In the genomic region with DNA sequence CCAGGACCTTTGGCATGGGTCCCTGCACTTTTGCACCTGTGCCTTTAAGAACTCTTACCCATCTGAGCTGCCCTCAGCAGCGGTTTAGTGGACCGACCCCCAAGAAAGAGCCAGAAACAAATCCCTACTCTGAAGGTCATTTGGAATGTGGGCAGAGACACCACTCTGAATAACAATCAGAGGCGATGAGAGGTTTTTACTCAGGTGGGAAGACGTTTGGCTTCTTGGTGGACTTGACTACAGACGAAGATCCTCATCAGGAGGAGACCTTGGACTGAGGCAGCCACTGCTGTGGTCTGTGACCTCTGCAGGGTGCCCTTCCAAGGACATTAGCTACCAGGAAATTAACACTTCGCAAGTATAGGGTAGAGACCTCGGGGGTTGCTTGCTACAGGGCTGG, we compare ENCODE assay signal across 15 mouse cellular contexts.
DNase-seq lines count a peak whose midpoint lies in the region; ATAC-seq and TF ChIP-seq lines count a peak whose summit lies in the region.
"Had no signal": no experiment of that assay in that cellular context is flagged by ENCODE, and none has a peak within 500 bp of the region (broad histone marks: within the 10 kb centered on the region; RNA-seq: fewer than 3 reads in every experiment).

No protein-coding gene starts in this region.

- intact Hi-C loops in left cerebral cortex, postnatal 10 days (cut with DNase I) = no loop called here

- no peak for TF ChIP-seq POLR2A in lung, adult 2 months (IDR thresholded peaks at IDR 0.05; ENCODE audit: borderline replicate concordance, extremely low read depth, low read depth, low read length)

- no peak for ATAC-seq in heart, embryonic 14.5 days (ENCODE audit: insufficient number of reproducible peaks, insufficient read depth, low FRiP score, low read depth)
- ATAC-seq in lung, embryonic 16.5 days (ENCODE audit: low read depth) = no peak
- ATAC-seq in CD4-positive, CD25-positive, alpha-beta regulatory T cell, adult 4 months = peak; percentile 3
- ATAC-seq: forebrain, postnatal 0 days; lung, postnatal 0 days had no signal

- no peaks in the 10 kb centered on the region for H3K9me3 ChIP-seq in heart, embryonic 14.5 days (ENCODE audit: control insufficient read depth, low read length)
- no peaks in the 10 kb centered on the region for H3K9me3 ChIP-seq in lung, embryonic 16.5 days (ENCODE audit: control insufficient read depth, low read length)
- no peaks in the 10 kb centered on the region for H3K9me3 ChIP-seq in ES-E14 (ENCODE audit: control insufficient read depth, insufficient read depth, low read depth, low read length)

- peak overlapping the region; percentile 30 to 90 for H3K27ac ChIP-seq in heart, embryonic 14.5 days (replicated peaks in 1 of 2; ENCODE audit: control insufficient read depth in 1 of 2, insufficient read depth in 1 of 2, low read depth in 2 of 2, low read length in 2 of 2)
- no peak overlapping the region for H3K27ac ChIP-seq in lung, embryonic 16.5 days (ENCODE audit: low read length)
- H3K27ac ChIP-seq in ES-E14 (ENCODE audit: insufficient read depth, low read depth, low read length, poor library complexity, severe bottlenecking) = no peak overlapping the region

- no peak for TF ChIP-seq CTCF in lung, adult 2 months (IDR thresholded peaks at IDR 0.05; ENCODE audit: insufficient read depth, low read length)

- no peaks in the 10 kb centered on the region for H3K36me3 ChIP-seq in heart, embryonic 14.5 days (ENCODE audit: control insufficient read depth, insufficient read depth, low read length)
- H3K36me3 ChIP-seq in lung, embryonic 16.5 days (ENCODE audit: control insufficient read depth, insufficient read depth, low read length) = no peaks in the 10 kb centered on the region
- no peaks in the 10 kb centered on the region for H3K36me3 ChIP-seq in ES-E14 (ENCODE audit: control insufficient read depth, insufficient read depth, low read length, poor library complexity, severe bottlenecking)

- peaks cover 37 to 52% of the 10 kb centered on the region in 2 experiments for H3K4me1 ChIP-seq in heart, embryonic 14.5 days (ENCODE audit: control insufficient read depth in 2 of 2, insufficient read depth in 2 of 2, low read length in 2 of 2)
- peaks cover 30% of the 10 kb centered on the region for H3K4me1 ChIP-seq in lung, embryonic 16.5 days (replicated peaks; ENCODE audit: control insufficient read depth, insufficient read depth, low read length)
- H3K4me1 ChIP-seq in lung, adult 2 months (ENCODE audit: control insufficient read depth, insufficient read depth, low read length) = peaks cover 11% of the 10 kb centered on the region
- peaks cover 5 to 12% of the 10 kb centered on the region in 2 experiments; a peak in 3 of 4 replicates for H3K4me1 ChIP-seq in ES-E14 (ENCODE audit: control insufficient read depth in 2 of 2, insufficient read depth in 2 of 2, low read length in 2 of 2, poor library complexity in 1 of 2)

- no peaks in the 10 kb centered on the region for H3K27me3 ChIP-seq in heart, embryonic 14.5 days (ENCODE audit: control insufficient read depth, insufficient read depth, low read length)
- no peaks in the 10 kb centered on the region; the same call in 1 of the 2 replicates for H3K27me3 ChIP-seq in lung, embryonic 16.5 days (ENCODE audit: control insufficient read depth, insufficient read depth, low read depth, low read length)

- no peak overlapping the region for H3K4me3 ChIP-seq in heart, embryonic 14.5 days (ENCODE audit: control insufficient read depth in 1 of 2, insufficient read depth in 1 of 2, low read depth in 1 of 2, low read length in 2 of 2)
- H3K4me3 ChIP-seq in lung, embryonic 16.5 days (ENCODE audit: low read length) = no peak overlapping the region
- no peak overlapping the region for H3K4me3 ChIP-seq in lung, adult 2 months (replicated peaks; ENCODE audit: extremely low read depth, low read depth, low read length)
- H3K4me3 ChIP-seq in ES-E14 (ENCODE audit: insufficient read depth in 1 of 2, low read depth in 1 of 2, low read length in 2 of 2, poor library complexity in 1 of 2, severe bottlenecking in 1 of 2) = peak overlapping the region in 1 of 2 experiments; percentile 34; a peak in 2 of 4 replicates

- WGBS in heart, embryonic 14.5 days = 34% methylated on average over 7 of the region's 7 CpGs
- WGBS in lung, embryonic 16.5 days = 57% methylated on average over 7 of the region's 7 CpGs
- WGBS in lung, adult 2 months = 68% methylated on average over 7 of the region's 7 CpGs

- DNase-seq in heart, adult 8-10 months (ENCODE audit: low spot score) = no peak
- DNase-seq in lung, adult 2 months = no peak
- no peak for DNase-seq in ES-E14 (ENCODE audit: low read depth, low spot score)
- DNase-seq in left cerebral cortex, postnatal 10 days (ENCODE audit: extremely low spot score in 1 of 2, low spot score in 2 of 2) = no peak
- DNase-seq: adrenal gland, postnatal 14 days; cerebellum, adult 11-12 months; cerebellum, postnatal 25 days; forebrain, postnatal 0 days; kidney, adult 2 months; kidney, postnatal 25 days; right cerebral cortex, postnatal 25 days had no signal

- in situ Hi-C loops in ES-E14 (cut with MboI; ENCODE audit: low sequenced_read_pairs in 2 of 2, unreplicated experiment in 2 of 2) = no loop called here

- no peak overlapping the region for H3K4me2 ChIP-seq in heart, embryonic 14.5 days (ENCODE audit: low read length)
- peak overlapping the region; percentile 5; the same call in 1 of the 2 replicates for H3K4me2 ChIP-seq in lung, embryonic 16.5 days (ENCODE audit: low read depth, low read length)

- no peak overlapping the region for H3K9ac ChIP-seq in heart, embryonic 14.5 days (ENCODE audit: low read length)
- no peak overlapping the region for H3K9ac ChIP-seq in lung, embryonic 16.5 days (ENCODE audit: low read length)
- no peak overlapping the region for H3K9ac ChIP-seq in ES-E14 (ENCODE audit: insufficient read depth, low read depth, low read length, poor library complexity, severe bottlenecking)
- H3K9ac ChIP-seq: forebrain, postnatal 0 days had no signal

TF ChIP-seq in ES-E14, 5 proteins besides CTCF, POLR2A, EP300 and RAD21:
- TF ChIP-seq HCFC1 (IDR thresholded peaks at IDR 0.05; ENCODE audit: borderline replicate concordance, insufficient read depth, low read length) = 0 out of 2 replicates have a peak, but pooled peaks have one; percentile 37
- TF ChIP-seq MAFK (IDR thresholded peaks at IDR 0.05; ENCODE audit: insufficient read depth, low read depth, low read length) = no peak

Comparison
In these comparisons a context has a peak if more than half of its experiments do, and no peak if none do; other contexts are left out.
1. H3K27ac ChIP-seq: peak in heart, embryonic 14.5 days (2 of 2); none in lung, embryonic 16.5 days (single experiment) and ES-E14 (single experiment).